Mouse (Mus musculus) megakaryocyte, adult 5-6 weeks (primary cell): ENCODE measurements around the gene Stn1. TPM values are rescaled to one million over a fixed set of nuclear protein-coding genes. Genes with fewer than 3 reads are reported as not detected.
A peak's percentile ranks its signal among the peaks of the same experiment; 100 is the strongest.

Experiments
- ATAC-seq: 2 replicates; pipeline ENCODE4 v1.8.0; 2016; ENCODE audit warnings: mild to moderate bottlenecking, inconsistent platforms; ENCODE audit not compliant: poor library complexity, severe bottlenecking
- total RNA-seq, 2 experiments: library from RNA; stranded (forward) in 1 of 2; stranded (reverse) in 1 of 2; fragments of 153-499, 151-499 nt in 1 of 2; fragments of 221-1000, 200-1000 nt in 1 of 2; gene quantifications; 2 replicates each; pipeline versions ENCODE4 v1.2.3 to v1.2.4; 2015 to 2017

The Stn1 gene
- total RNA-seq, 2 experiments from 2014 or later: 39.2 to 46.2 TPM

- ATAC-seq: peak; percentile 8
Observed at GRCm38 (mm10) chr19:47510473-47511293, 26.6 kb downstream of the Stn1 start.

GRCm38 (mm10) chr19:47510135-47510472 is 27.2 kb downstream of the Stn1 start:
- no peak for ATAC-seq

- ATAC-seq: peak; percentile 63
Observed at GRCm38 (mm10) chr19:47508771-47509281, 28.5 kb downstream of the Stn1 start.

GRCm38 (mm10) chr19:47508191-47508590 is 29.1 kb downstream of the Stn1 start:
- peak; percentile 22 for ATAC-seq

GRCm38 (mm10) chr19:47507128-47508121 is 29.9 kb downstream of the Stn1 start:
- ATAC-seq: peak; percentile 36

GRCm38 (mm10) chr19:47503625-47504024 is 33.7 kb downstream of the Stn1 start:
- ATAC-seq: peak; percentile 43; the same call in 1 of the 2 replicates

GRCm38 (mm10) chr19:47502563-47502962 is 34.7 kb downstream of the Stn1 start:
- ATAC-seq: peak; percentile 51

GRCm38 (mm10) chr19:47500389-47501011 is 36.8 kb downstream of the Stn1 start:
- ATAC-seq: no peak

- ATAC-seq: no peak
Observed at GRCm38 (mm10) chr19:47499841-47500240, 37.5 kb downstream of the Stn1 start.

- no peak for ATAC-seq
Observed at GRCm38 (mm10) chr19:47498942-47499341, 38.4 kb downstream of the Stn1 start.

GRCm38 (mm10) chr19:47497736-47498135 is 39.6 kb downstream of the Stn1 start:
- no peak for ATAC-seq

- no peak for ATAC-seq
Observed at GRCm38 (mm10) chr19:47497313-47497712, 40.0 kb downstream of the Stn1 start.

- no peak for ATAC-seq
Observed at GRCm38 (mm10) chr19:47493017-47493997, 44.0 kb downstream of the Stn1 start.

GRCm38 (mm10) chr19:47492422-47492821 is 44.9 kb downstream of the Stn1 start:
- no peak for ATAC-seq

GRCm38 (mm10) chr19:47491853-47492252 is 45.5 kb downstream of the Stn1 start:
- no peak for ATAC-seq

- ATAC-seq: no peak
Observed at GRCm38 (mm10) chr19:47489233-47489632, 48.1 kb downstream of the Stn1 start.

GRCm38 (mm10) chr19:47488250-47488649 is 49.1 kb downstream of the Stn1 start:
- no peak for ATAC-seq

GRCm38 (mm10) chr19:47487572-47487971 is 49.7 kb downstream of the Stn1 start:
- no peak for ATAC-seq

- no peak for ATAC-seq
Observed at GRCm38 (mm10) chr19:47485997-47486566, 51.2 kb downstream of the Stn1 start.
